Mouse (Mus musculus): ENCODE data around the gene Gm5431.
"Not testable (repeated sequence)": the region's sequence is repeated elsewhere in the genome, so short reads cannot be mapped to it uniquely, and the experiment has no call there.

GRCm38 (mm10) chr11:48933923-48934322, 31.9 kb upstream of the Gm5431 start:
- not testable (repeated sequence) for TF ChIP-seq CTCF (IDR thresholded peaks at IDR 0.05; ENCODE audit: borderline replicate concordance, extremely low read depth, insufficient read depth, insufficient read length); POLR2A (IDR thresholded peaks at IDR 0.05; ENCODE audit: borderline replicate concordance, extremely low read depth, insufficient read depth, insufficient read length, poor library complexity, severe bottlenecking)

Data from brain, embryonic 14.5 days (tissue).